Mouse (Mus musculus): ENCODE results near the gene Rps18.

GRCm38 (mm10) chr17:33917656-33918292 is 38.0 kb downstream of the Rps18 start:
- TF ChIP-seq POLR2A (IDR thresholded peaks at IDR 0.05; ENCODE audit: borderline replicate concordance, extremely low read depth, insufficient read depth, insufficient read length, poor library complexity, severe bottlenecking) (no peak), CTCF (IDR thresholded peaks at IDR 0.05; ENCODE audit: borderline replicate concordance, extremely low read depth, insufficient read depth, insufficient read length) (no peak)

Data from brain, embryonic 14.5 days (tissue).